Mouse (Mus musculus) bone marrow macrophage, adult 2 months (primary cell): Measurements from ENCODE around the gene Ewsr1. TPM values are rescaled to one million over a fixed set of nuclear protein-coding genes. Genes with fewer than 3 reads are reported as not detected.

Experiments
- H3K27ac ChIP-seq: 2 replicates; pipeline ENCODE4 v1.5.1; 2012; ENCODE audit warnings: low read depth, low read length; ENCODE audit not compliant: insufficient read depth
- H3K4me1 ChIP-seq: 2 replicates; pipeline ENCODE4 v1.6.1; 2012; ENCODE audit warnings: low read length; ENCODE audit not compliant: control insufficient read depth, insufficient read depth
- H3K4me3 ChIP-seq: 2 replicates; pipeline ENCODE4 v1.5.1; 2012; ENCODE audit warnings: mild to moderate bottlenecking, low read length, moderate library complexity; ENCODE audit not compliant: insufficient read depth
- CTCF ChIP-seq: IDR thresholded peaks from 2 replicates; pipeline ENCODE4 v1.5.1; 2012; ENCODE audit warnings: low read depth, mild to moderate bottlenecking, low read length, moderate library complexity
- POLR2A ChIP-seq: IDR thresholded peaks from 2 replicates; pipeline ENCODE4 v1.6.1; 2012; ENCODE audit warnings: mild to moderate bottlenecking, low read depth, low read length, borderline replicate concordance
- polyA plus RNA-seq: library from polyadenylated mRNA; stranded (reverse); fragments of >200 nt; gene quantifications from 2 replicates; pipeline ENCODE4 v1.2.4, GENCODE M21; 2012; ENCODE audit not compliant: missing spikeins, insufficient read depth, insufficient read length

Gene Ewsr1
- polyA plus RNA-seq, 1 experiment: 433 TPM

DNA sequence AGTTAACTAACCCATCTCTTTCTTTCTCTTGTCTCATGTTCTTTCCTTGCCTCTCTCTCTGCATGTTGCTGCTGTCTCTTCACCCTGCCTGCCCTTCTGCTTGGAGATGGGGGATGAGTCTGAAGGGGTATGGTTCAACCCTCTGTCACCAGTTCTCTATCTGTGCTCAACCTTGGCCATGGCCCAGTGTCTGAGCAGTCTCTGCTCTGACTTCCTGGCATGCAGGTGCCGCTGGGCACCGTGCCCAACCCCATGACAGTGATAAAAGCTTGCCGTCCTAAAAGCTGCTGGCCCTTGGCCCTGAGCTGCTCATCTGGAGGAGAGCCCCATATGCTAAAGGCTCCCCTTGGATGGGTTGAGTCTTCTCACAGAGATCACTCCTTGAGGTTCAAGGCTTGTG lies 65.9 kb downstream of the Ewsr1 start:
- TF ChIP-seq POLR2A: no peak
- TF ChIP-seq CTCF: no peak
- no peak overlapping the region for H3K4me3 ChIP-seq
- no peaks in the 10 kb centered on the region for H3K4me1 ChIP-seq
- no peak overlapping the region for H3K27ac ChIP-seq

DNA sequence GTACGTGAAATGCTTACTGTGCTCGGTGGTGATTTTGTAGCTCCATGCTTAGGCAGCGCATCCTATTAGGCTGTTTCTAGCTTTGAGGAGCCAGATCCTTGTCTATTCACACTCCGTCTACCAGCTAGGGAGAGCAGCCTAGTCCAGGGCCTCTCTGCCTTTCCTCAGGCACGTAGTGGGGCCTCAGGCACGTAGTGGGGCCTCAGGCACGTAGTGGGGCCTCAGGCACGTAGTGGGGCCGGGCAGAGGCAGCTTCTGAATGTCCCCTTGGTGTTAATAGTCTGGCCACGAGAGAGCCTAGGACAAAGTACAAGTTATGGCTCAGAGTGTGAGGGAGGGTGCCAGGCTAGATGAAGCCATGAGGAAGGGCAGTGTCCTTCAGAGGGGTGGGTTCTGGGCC lies 66.4 kb downstream of the Ewsr1 start:
- H3K4me3 ChIP-seq: no peak overlapping the region
- H3K27ac ChIP-seq: no peak overlapping the region
- H3K4me1 ChIP-seq: no peaks in the 10 kb centered on the region
- TF ChIP-seq CTCF: no peak
- no peak for TF ChIP-seq POLR2A

DNA sequence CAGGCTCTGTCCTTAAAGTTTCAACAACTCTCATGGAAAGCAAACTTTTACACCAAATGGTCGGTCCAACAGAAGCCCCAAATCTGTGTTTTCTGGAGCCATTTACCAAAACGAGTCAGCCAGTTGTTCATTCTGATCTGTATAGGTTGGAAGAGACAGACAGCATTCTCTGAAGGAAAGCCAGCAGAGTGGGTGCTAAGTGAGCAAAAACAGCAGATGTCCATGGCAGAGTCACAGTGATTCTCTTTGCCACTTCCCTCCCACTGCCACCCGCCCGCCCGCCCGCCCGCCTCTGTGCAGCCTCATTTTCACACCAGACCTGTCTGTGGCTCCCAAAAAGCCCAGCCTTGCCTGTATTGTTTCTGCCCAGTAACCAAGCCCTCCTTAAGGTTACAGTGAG lies 70.8 kb downstream of the Ewsr1 start:
- Histone ChIP-seq H3K4me1 (peaks cover 6% of the 10 kb centered on the region), H3K27ac (no peak overlapping the region), H3K4me3 (no peak overlapping the region)
- no peak for TF ChIP-seq POLR2A
- no peak for TF ChIP-seq CTCF

DNA sequence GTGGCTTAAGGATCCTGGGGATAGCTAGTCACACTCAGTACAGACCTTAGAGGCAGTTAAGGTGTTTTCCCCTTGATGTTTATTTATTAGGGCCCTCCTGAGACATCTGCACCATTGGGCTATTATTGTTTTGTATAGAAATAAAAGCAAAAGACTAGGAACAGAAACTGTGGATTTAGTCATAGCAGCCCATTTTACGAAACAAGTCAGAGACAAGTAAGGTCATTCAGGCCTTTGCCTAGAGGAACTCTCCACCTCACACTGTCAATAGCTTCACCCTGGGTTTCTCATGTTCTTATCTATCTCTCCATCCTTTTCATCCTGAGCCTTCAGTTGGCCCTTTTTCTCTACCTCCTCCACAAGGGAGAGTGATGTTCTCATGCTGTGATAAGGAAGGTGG lies 74.0 kb downstream of the Ewsr1 start:
- Histone ChIP-seq H3K27ac (no peak overlapping the region), H3K4me1 (peaks cover 9% of the 10 kb centered on the region), H3K4me3 (no peak overlapping the region)
- no peak for TF ChIP-seq POLR2A
- TF ChIP-seq CTCF: no peak

Other genes starting within 250 kb of the Ewsr1 start
- gene Nf2, start 249.7 kb downstream of the Ewsr1 start, polyA plus RNA-seq: 76.7 and 76.8 TPM in 2 replicates
- gene Nipsnap1, start 225.3 kb downstream of the Ewsr1 start, polyA plus RNA-seq: 7.7 TPM in 2 replicates
- 23.0 and 23.3 TPM in 2 replicates for gene Thoc5, start 203.9 kb downstream of the Ewsr1 start, polyA plus RNA-seq
- not detected in 2 replicates for gene Nefh, start 151.2 kb downstream of the Ewsr1 start, polyA plus RNA-seq
- gene Ap1b1, start 112.4 kb downstream of the Ewsr1 start, polyA plus RNA-seq: 165 and 185 TPM in 2 replicates
- not detected in 2 replicates for gene Rasl10a, start 41.1 kb downstream of the Ewsr1 start, polyA plus RNA-seq
- 42.0 and 44.9 TPM in 2 replicates for gene Gas2l1, start 33.9 kb downstream of the Ewsr1 start, polyA plus RNA-seq
- gene Rhbdd3, start 340 bp downstream of the Ewsr1 start, polyA plus RNA-seq: 15.0 and 20.6 TPM in 2 replicates
- not detected in 2 replicates for gene Emid1, start 53.0 kb upstream of the Ewsr1 start, polyA plus RNA-seq
- gene Kremen1, start 162.3 kb upstream of the Ewsr1 start, polyA plus RNA-seq: 13.4 TPM in 2 replicates